Mouse (Mus musculus) MEL (cell line): ENCODE measurements at regions not wholly inside any gene's neighbourhood (a gene's known extent, or its start where the extent isn't known, plus 50 kb on each side); places are given as distances from the start of the nearest gene placed in this dataset.

Experiments used
- DNase-seq: peaks from one replicate; pipeline ENCODE4 v3.0.0; 2011; ENCODE audit warnings: low read depth, low spot score
- H3K27ac ChIP-seq: 2 replicates; pipeline ENCODE4 v1.5.1; 2012; ENCODE audit warnings: low read depth, mild to moderate bottlenecking, control low read depth, low read length, moderate library complexity; ENCODE audit not compliant: control insufficient read depth
- H3K27me3 ChIP-seq, 2 experiments: fragments of 150-350 bp in 1 of 2; sonication (generic) in 1 of 2; 2 replicates each; pipeline ENCODE4 v1.6.1; 2012; ENCODE audit warnings: low read length in 2 of 2, mild to moderate bottlenecking in 2 of 2, improper control_type of control experiment in 1 of 2, moderate library complexity in 1 of 2; ENCODE audit not compliant: insufficient read depth in 2 of 2, control insufficient read depth in 1 of 2
- H3K36me3 ChIP-seq, 2 experiments: 2 replicates each; pipeline ENCODE4 v1.6.1; 2012 to 2014; ENCODE audit warnings: low read length in 2 of 2, improper control_type of control experiment in 1 of 2, inconsistent platforms in 1 of 2, mild to moderate bottlenecking in 1 of 2; ENCODE audit not compliant: insufficient read depth in 2 of 2, control insufficient read depth in 1 of 2
- H3K4me1 ChIP-seq, 2 experiments: fragments of 150-350 bp in 1 of 2; sonication (generic) in 1 of 2; 2 replicates each; pipeline ENCODE4 v1.6.1; 2012; ENCODE audit warnings: low read length in 2 of 2, improper control_type of control experiment in 1 of 2, mild to moderate bottlenecking in 1 of 2; ENCODE audit not compliant: insufficient read depth in 2 of 2, control insufficient read depth in 1 of 2
- H3K4me3 ChIP-seq, 2 experiments: fragments of 150-350 bp in 1 of 2; sonication (generic) in 1 of 2; 2 replicates each; pipeline ENCODE4 v1.5.1; 2012; ENCODE audit warnings: low read depth in 2 of 2, low read length in 2 of 2, mild to moderate bottlenecking in 2 of 2, moderate library complexity in 2 of 2, control low read depth in 1 of 2, improper control_type of control experiment in 1 of 2; ENCODE audit not compliant: control insufficient read depth in 1 of 2, insufficient read depth in 1 of 2
- H3K79me2 ChIP-seq: 2 replicates; pipeline ENCODE4 v1.6.1; 2012; ENCODE audit warnings: mild to moderate bottlenecking, low read length, moderate library complexity; ENCODE audit not compliant: control insufficient read depth, poor library complexity, insufficient read depth
- H3K9ac ChIP-seq: 2 replicates; pipeline ENCODE4 v1.6.1; 2012; ENCODE audit warnings: low read depth, mild to moderate bottlenecking, control low read depth, low read length, moderate library complexity; ENCODE audit not compliant: control insufficient read depth, poor library complexity, severe bottlenecking
- H3K9me3 ChIP-seq: fragments of 150-350 bp; sonication (generic); replicated peaks from 2 replicates; pipeline ENCODE4 v1.6.1; 2012; ENCODE audit warnings: mild to moderate bottlenecking, low read length, improper control_type of control experiment, moderate library complexity; ENCODE audit not compliant: insufficient read depth
- BHLHE40 ChIP-seq: IDR thresholded peaks from 2 replicates; pipeline ENCODE4 v1.6.1; 2012; ENCODE audit warnings: low read depth, mild to moderate bottlenecking, inconsistent platforms, low read length, improper control_type of control experiment, borderline replicate concordance
- CHD1 ChIP-seq: IDR thresholded peaks from 2 replicates; pipeline ENCODE4 v1.6.1; 2012; ENCODE audit warnings: low read depth, mild to moderate bottlenecking, inconsistent platforms, low read length, improper control_type of control experiment
- CHD2 ChIP-seq: IDR thresholded peaks from 2 replicates; pipeline ENCODE4 v1.6.1; 2011; ENCODE audit warnings: low read length, improper control_type of control experiment
- CTCF ChIP-seq, 3 experiments: IDR thresholded peaks in 2 of 3; conservative IDR thresholded peaks in 1 of 3; 2 replicates each; pipeline ENCODE4 v1.5.1; 2011 to 2012; ENCODE audit warnings: low read length in 3 of 3, low read depth in 2 of 3, mild to moderate bottlenecking in 2 of 3, improper control_type of control experiment in 1 of 3, inconsistent platforms in 1 of 3, mixed read lengths in 1 of 3, moderate library complexity in 1 of 3; ENCODE audit not compliant: control insufficient read depth in 1 of 3, insufficient read depth in 1 of 3, poor library complexity in 1 of 3, severe bottlenecking in 1 of 3
- E2F4 ChIP-seq: IDR thresholded peaks from 2 replicates; pipeline ENCODE4 v1.6.1; 2011; ENCODE audit warnings: low read depth, low read length, improper control_type of control experiment, borderline replicate concordance
- ELF1 ChIP-seq: IDR thresholded peaks from 2 replicates; pipeline ENCODE4 v1.6.1; 2014; ENCODE audit warnings: low read depth, mild to moderate bottlenecking, inconsistent platforms, low read length, improper control_type of control experiment, moderate library complexity
- EP300 ChIP-seq, 2 experiments: IDR thresholded peaks; 2 replicates each; pipeline ENCODE4 v1.6.1; 2011; ENCODE audit warnings: improper control_type of control experiment in 2 of 2, low read length in 2 of 2, low read depth in 1 of 2, mild to moderate bottlenecking in 1 of 2
- ETS1 ChIP-seq: IDR thresholded peaks from 2 replicates; pipeline ENCODE4 v1.6.1; 2012; ENCODE audit warnings: low read depth, mild to moderate bottlenecking, inconsistent platforms, low read length, improper control_type of control experiment, moderate library complexity
- GATA1 ChIP-seq: IDR thresholded peaks from 2 replicates; pipeline ENCODE4 v1.6.1; 2011; ENCODE audit warnings: low read depth, low read length, improper control_type of control experiment
- HCFC1 ChIP-seq: IDR thresholded peaks from 2 replicates; pipeline ENCODE4 v1.6.1; 2012; ENCODE audit warnings: low read depth, mild to moderate bottlenecking, inconsistent platforms, low read length, improper control_type of control experiment, moderate library complexity
- MAX ChIP-seq: IDR thresholded peaks from 2 replicates; pipeline ENCODE4 v1.6.1; 2011; ENCODE audit warnings: low read length, improper control_type of control experiment
- MAZ ChIP-seq: IDR thresholded peaks from 2 replicates; pipeline ENCODE4 v1.6.1; 2012; ENCODE audit warnings: low read depth, mild to moderate bottlenecking, inconsistent platforms, low read length, improper control_type of control experiment
- MEF2A ChIP-seq: IDR thresholded peaks from 2 replicates; pipeline ENCODE4 v1.6.1; 2014; ENCODE audit warnings: low read depth, mild to moderate bottlenecking, inconsistent platforms, low read length, improper control_type of control experiment; ENCODE audit not compliant: poor library complexity, insufficient replicate concordance, severe bottlenecking; ENCODE audit errors: extremely low read depth
- MXI1 ChIP-seq: IDR thresholded peaks from 2 replicates; pipeline ENCODE4 v1.6.1; 2011; ENCODE audit warnings: mild to moderate bottlenecking, low read depth, low read length, improper control_type of control experiment
- MYB ChIP-seq: IDR thresholded peaks from 2 replicates; pipeline ENCODE4 v1.6.1; 2011; ENCODE audit warnings: mild to moderate bottlenecking, low read depth, low read length, improper control_type of control experiment
- MYC ChIP-seq: IDR thresholded peaks from 2 replicates; pipeline ENCODE4 v1.6.1; 2011; ENCODE audit warnings: low read depth, mild to moderate bottlenecking, low read length, improper control_type of control experiment, moderate library complexity
- NRF1 ChIP-seq: IDR thresholded peaks from 2 replicates; pipeline ENCODE4 v1.6.1; 2014; ENCODE audit warnings: low read depth, mild to moderate bottlenecking, inconsistent platforms, low read length, improper control_type of control experiment, moderate library complexity; ENCODE audit not compliant: poor library complexity, insufficient read depth, severe bottlenecking
- POLR2A ChIP-seq, 2 experiments: IDR thresholded peaks; 2 replicates each; pipeline ENCODE4 v1.6.1; 2011 to 2012; ENCODE audit warnings: low read length in 2 of 2, mild to moderate bottlenecking in 2 of 2, control low read depth in 1 of 2, improper control_type of control experiment in 1 of 2, low read depth in 1 of 2, moderate library complexity in 1 of 2; ENCODE audit not compliant: control insufficient read depth in 1 of 2, insufficient read depth in 1 of 2, poor library complexity in 1 of 2
- POLR2AphosphoS5 ChIP-seq: IDR thresholded peaks from 2 replicates; pipeline ENCODE4 v1.6.1; 2012; ENCODE audit warnings: low read depth, borderline replicate concordance, mild to moderate bottlenecking, inconsistent platforms, low read length, moderate library complexity, mixed read lengths
- RAD21 ChIP-seq: IDR thresholded peaks from 2 replicates; pipeline ENCODE4 v1.6.1; 2011; ENCODE audit warnings: mild to moderate bottlenecking, low read depth, low read length, improper control_type of control experiment
- RCOR1 ChIP-seq: IDR thresholded peaks from 2 replicates; pipeline ENCODE4 v1.6.1; 2012; ENCODE audit warnings: low read depth, mild to moderate bottlenecking, inconsistent platforms, low read length, improper control_type of control experiment
- SIN3A ChIP-seq: IDR thresholded peaks from 2 replicates; pipeline ENCODE4 v1.6.1; 2012; ENCODE audit warnings: low read length, improper control_type of control experiment, inconsistent platforms
- SMC3 ChIP-seq: IDR thresholded peaks from 2 replicates; pipeline ENCODE4 v1.6.1; 2011; ENCODE audit warnings: low read depth, low read length, improper control_type of control experiment
- TBP ChIP-seq: IDR thresholded peaks from 2 replicates; pipeline ENCODE4 v1.8.0; 2011; ENCODE audit warnings: low read depth, low read length, improper control_type of control experiment
- TCF12 ChIP-seq: IDR thresholded peaks from 2 replicates; pipeline ENCODE4 v1.6.1; 2014; ENCODE audit warnings: low read depth, mild to moderate bottlenecking, inconsistent platforms, low read length, improper control_type of control experiment, moderate library complexity
- UBTF ChIP-seq: IDR thresholded peaks from 2 replicates; pipeline ENCODE4 v1.6.1; 2012; ENCODE audit warnings: low read depth, mild to moderate bottlenecking, inconsistent platforms, low read length, improper control_type of control experiment, moderate library complexity, borderline replicate concordance; ENCODE audit not compliant: insufficient read depth
- USF1 ChIP-seq: IDR thresholded peaks from 2 replicates; pipeline ENCODE4 v1.6.1; 2014; ENCODE audit warnings: low read depth, mild to moderate bottlenecking, inconsistent platforms, low read length, improper control_type of control experiment, moderate library complexity
- ZC3H11A ChIP-seq: IDR thresholded peaks from 2 replicates; pipeline ENCODE4 v1.6.1; 2012; ENCODE audit warnings: low read depth, mild to moderate bottlenecking, inconsistent platforms, low read length, improper control_type of control experiment
- ZKSCAN1 ChIP-seq: IDR thresholded peaks from 2 replicates; pipeline ENCODE4 v1.6.1; 2012; ENCODE audit warnings: low read depth, mild to moderate bottlenecking, inconsistent platforms, low read length, improper control_type of control experiment, moderate library complexity
- ZNF384 ChIP-seq: IDR thresholded peaks from 2 replicates; pipeline ENCODE4 v1.6.1; 2012; ENCODE audit warnings: low read depth, mild to moderate bottlenecking, inconsistent platforms, low read length, improper control_type of control experiment

DNA sequence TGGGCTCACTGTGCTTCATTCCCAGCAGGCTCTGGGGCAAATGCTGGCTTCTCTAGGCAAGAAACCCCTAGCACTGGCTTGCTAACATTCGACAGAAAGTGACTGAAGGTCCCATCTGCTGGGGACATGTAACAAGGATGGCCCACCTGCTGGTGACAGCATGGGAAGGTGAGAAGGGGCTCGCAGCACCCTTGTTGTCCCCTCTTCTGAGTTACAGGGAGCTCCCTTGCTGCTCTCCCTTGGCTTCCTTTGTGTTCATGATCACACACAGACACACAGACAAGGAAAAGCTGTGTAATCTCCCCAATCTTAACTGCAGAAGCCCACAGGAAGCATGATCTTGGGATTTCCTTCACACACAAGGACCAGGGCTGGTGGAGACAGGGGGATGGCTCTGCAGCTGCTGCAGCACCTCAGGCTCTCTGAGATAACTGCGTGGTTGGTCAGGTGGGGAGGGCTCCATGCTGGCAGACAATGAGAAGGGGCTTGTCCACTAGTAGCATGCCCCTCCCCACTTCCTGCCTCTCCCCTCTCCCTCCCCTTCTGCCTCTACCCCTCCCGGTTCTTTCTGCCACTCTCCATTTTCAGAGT is 95.3 kb upstream of the Trpm1 start:
- Histone ChIP-seq H3K9ac (peak overlapping the region; percentile 52), H3K27me3 (no peaks in the 10 kb centered on the region), H3K36me3 (0 out of 4 replicates have a peak, but pooled peaks cover 0 to 3% of the 10 kb centered on the region in 2 experiments), H3K79me2 (no peaks in the 10 kb centered on the region), H3K27ac (peak overlapping the region; percentile 64), H3K4me3 (peak overlapping the region; percentile 24 to 30), H3K4me1 (peaks cover 0 to 11% of the 10 kb centered on the region in 2 experiments; a peak in 2 of 4 replicates), H3K9me3 (no peaks in the 10 kb centered on the region)
- peak; percentile 42 for DNase-seq
- TF ChIP-seq MYB (no peak), ELF1 (no peak), CTCF (IDR thresholded peaks at IDR 0.05 in 2 of 3, conservative IDR thresholded peaks at IDR 0.05 in 1 of 3; ENCODE audit: control insufficient read depth in 1 of 3, insufficient read depth in 1 of 3, low read depth in 2 of 3, low read length in 3 of 3, poor library complexity in 1 of 3, severe bottlenecking in 1 of 3) (no peak), MXI1 (no peak), EP300 (IDR thresholded peaks at IDR 0.05; ENCODE audit: low read depth in 1 of 2, low read length in 2 of 2) (peak; percentile 17 to 28; a peak in 1 of 4 replicates), SMC3 (no peak), POLR2AphosphoS5 (no peak), SIN3A (no peak), USF1 (peak; percentile 24; the same call in 1 of the 2 replicates), ZKSCAN1 (no peak), MYC (no peak), HCFC1 (no peak), POLR2A (IDR thresholded peaks at IDR 0.05; ENCODE audit: control insufficient read depth in 1 of 2, insufficient read depth in 1 of 2, low read depth in 1 of 2, low read length in 2 of 2, poor library complexity in 1 of 2) (no peak; a peak in 1 of 4 replicates), ZC3H11A (no peak), RAD21 (no peak), BHLHE40 (no peak), UBTF (no peak), ETS1 (peak; percentile 16; the same call in 1 of the 2 replicates), GATA1 (peak; percentile 13; the same call in 1 of the 2 replicates)

DNA sequence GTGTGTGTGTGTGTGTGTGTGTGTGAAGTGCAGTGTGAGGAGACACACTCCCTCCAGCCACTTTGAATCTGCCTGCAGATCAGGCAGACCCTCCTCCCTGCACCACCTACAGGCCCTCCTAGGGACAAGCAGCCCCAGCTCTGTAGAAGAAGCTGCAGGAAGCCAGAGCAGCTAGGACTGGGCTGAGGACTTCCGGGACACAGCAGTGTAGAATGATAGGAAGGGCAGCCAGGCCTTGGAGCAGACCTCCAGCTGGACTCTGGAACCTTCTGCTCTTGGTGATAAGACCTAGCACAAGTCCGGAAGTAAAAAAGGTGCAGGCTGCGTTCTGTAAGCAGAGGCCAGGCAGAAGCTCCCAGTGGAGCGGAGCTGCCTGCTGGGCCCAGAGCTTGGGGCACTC is 95.8 kb upstream of the Trpm1 start:
- 0 out of 4 replicates have a peak, but pooled peaks cover 0 to 3% of the 10 kb centered on the region in 2 experiments for H3K36me3 ChIP-seq
- H3K27me3 ChIP-seq, result no peaks in the 10 kb centered on the region
- peaks cover 0 to 11% of the 10 kb centered on the region in 2 experiments; a peak in 2 of 4 replicates for H3K4me1 ChIP-seq
- peak; percentile 77 for DNase-seq
- no peaks in the 10 kb centered on the region for H3K9me3 ChIP-seq
- peak overlapping the region; percentile 52 for H3K9ac ChIP-seq
- H3K79me2 ChIP-seq, result no peaks in the 10 kb centered on the region
- H3K27ac ChIP-seq, result peak overlapping the region; percentile 64
- peak overlapping the region; percentile 24 to 30; a peak in 2 of 4 replicates for H3K4me3 ChIP-seq
- TF ChIP-seq ELF1 (peak; percentile 80), MAZ (no peak), TCF12 (no peak), E2F4 (no peak), POLR2AphosphoS5 (no peak), TBP (no peak), MEF2A (no peak), GATA1 (no peak), CHD2 (no peak), ZNF384 (no peak), NRF1 (no peak), ZC3H11A (no peak), RCOR1 (no peak), MAX (no peak), SIN3A (0 out of 2 replicates have a peak, but pooled peaks have one; percentile 19), CHD1 (no peak), RAD21 (peak; percentile 19), EP300 (IDR thresholded peaks at IDR 0.05; ENCODE audit: low read depth in 1 of 2, low read length in 2 of 2) (peak in 1 of 2 experiments; percentile 54; a peak in 2 of 4 replicates)
